Mouse (Mus musculus) limb, embryonic 12.5 days (tissue): ENCODE data around the gene Grik3. TPM values are rescaled to one million over a fixed set of nuclear protein-coding genes. Genes with fewer than 3 reads are reported as not detected.

ENCODE experiments used
- ATAC-seq: fragments of 200-750 bp; cut with Nextera tagmentation; 2 replicates; pipeline ENCODE4 v1.8.0; 2017; ENCODE audit warnings: low read depth, moderate TSS enrichment; ENCODE audit not compliant: insufficient number of reproducible peaks, insufficient read depth, low FRiP score, low TSS enrichment
- H3K27ac ChIP-seq: fragments of 300-500 bp; sonication (generic); 2 replicates; pipeline ENCODE4 v1.5.1; 2016; ENCODE audit warnings: mild to moderate bottlenecking, moderate library complexity
- H3K27me3 ChIP-seq: fragments of 300-500 bp; sonication (generic); 2 replicates; pipeline ENCODE4 v1.6.1; 2016; ENCODE audit warnings: mild to moderate bottlenecking, moderate library complexity
- H3K36me3 ChIP-seq: fragments of 300-500 bp; sonication (generic); 2 replicates; pipeline ENCODE4 v1.6.1; 2016; ENCODE audit warnings: mild to moderate bottlenecking, moderate library complexity
- H3K4me1 ChIP-seq: fragments of 300-500 bp; sonication (generic); replicated peaks from 2 replicates; pipeline ENCODE4 v1.6.1; 2016
- H3K4me2 ChIP-seq: fragments of 300-500 bp; sonication (generic); 2 replicates; pipeline ENCODE4 v1.6.1; 2016; ENCODE audit warnings: mild to moderate bottlenecking, moderate library complexity
- H3K4me3 ChIP-seq: fragments of 300-500 bp; sonication (generic); replicated peaks from 2 replicates; pipeline ENCODE4 v1.5.1; 2016; ENCODE audit warnings: mild to moderate bottlenecking
- H3K9ac ChIP-seq: fragments of 300-500 bp; sonication (generic); replicated peaks from 2 replicates; pipeline ENCODE4 v1.6.1; 2016; ENCODE audit warnings: mild to moderate bottlenecking, moderate library complexity
- H3K9me3 ChIP-seq: fragments of 300-500 bp; sonication (generic); 2 replicates; pipeline ENCODE4 v1.6.1; 2016; ENCODE audit warnings: mild to moderate bottlenecking, moderate library complexity
- WGBS: fragments of 180-500 bp; shearing (Covaris S2); methylation state at CpG from one replicate; pipeline ENCODE4 v1.1.7; 2016; 5-methylcytosine and 5-hydroxymethylcytosine counted together
- polyA plus RNA-seq: library from polyadenylated mRNA; unstranded; fragments of >200 nt; fragmentation: Nextera tagmentation; extraction: Ambion mirVana; gene quantifications from 2 replicates; pipeline ENCODE4 v1.2.1, GENCODE M21; 2016

Grik3 gene
- polyA plus RNA-seq, 1 experiment from 2014 or later: not detected

GRCm38 (mm10) chr4:125548190-125548589 is 57.7 kb downstream of the Grik3 start:
- no peaks in the 10 kb centered on the region for H3K9me3 ChIP-seq
- H3K4me1 ChIP-seq: no peaks in the 10 kb centered on the region
- no peak overlapping the region for H3K4me3 ChIP-seq
- H3K9ac ChIP-seq: no peak overlapping the region
- H3K4me2 ChIP-seq: no peak overlapping the region
- no peaks in the 10 kb centered on the region for H3K36me3 ChIP-seq
- WGBS: 48% methylated on average over 5 of the region's 5 CpGs
- H3K27ac ChIP-seq: no peak overlapping the region
- ATAC-seq: no peak
- peaks cover 90% of the 10 kb centered on the region for H3K27me3 ChIP-seq

GRCm38 (mm10) chr4:125553754-125554153 is 63.3 kb downstream of the Grik3 start:
- Histone ChIP-seq H3K4me1 (peaks cover 6% of the 10 kb centered on the region), H3K4me2 (no peak overlapping the region), H3K27me3 (peaks cover 89% of the 10 kb centered on the region), H3K27ac (no peak overlapping the region), H3K4me3 (no peak overlapping the region), H3K9me3 (no peaks in the 10 kb centered on the region), H3K36me3 (no peaks in the 10 kb centered on the region), H3K9ac (no peak overlapping the region)
- 87% methylated on average over 9 of the region's 9 CpGs for WGBS
- ATAC-seq: no peak

GRCm38 (mm10) chr4:125556405-125557308 is 66.2 kb downstream of the Grik3 start:
- no peaks in the 10 kb centered on the region for H3K36me3 ChIP-seq
- no peak overlapping the region for H3K9ac ChIP-seq
- no peaks in the 10 kb centered on the region for H3K9me3 ChIP-seq
- ATAC-seq: no peak
- peaks cover 90% of the 10 kb centered on the region for H3K27me3 ChIP-seq
- H3K4me2 ChIP-seq: no peak overlapping the region
- no peak overlapping the region for H3K4me3 ChIP-seq
- 32% methylated on average over 14 of the region's 14 CpGs for WGBS
- H3K27ac ChIP-seq: no peak overlapping the region
- peaks cover 6% of the 10 kb centered on the region for H3K4me1 ChIP-seq

- H3K36me3 ChIP-seq: no peaks in the 10 kb centered on the region
- H3K4me3 ChIP-seq: no peak overlapping the region
- peaks cover 96% of the 10 kb centered on the region for H3K27me3 ChIP-seq
- no peak for ATAC-seq
- no peak overlapping the region for H3K9ac ChIP-seq
- peaks cover 17% of the 10 kb centered on the region for H3K4me1 ChIP-seq
- no peaks in the 10 kb centered on the region for H3K9me3 ChIP-seq
- no peak overlapping the region for H3K27ac ChIP-seq
- 47% methylated on average over 5 of the region's 5 CpGs for WGBS
- no peak overlapping the region for H3K4me2 ChIP-seq
Observed at GRCm38 (mm10) chr4:125559564-125559963, 69.1 kb downstream of the Grik3 start.

GRCm38 (mm10) chr4:125560806-125561205 is 70.3 kb downstream of the Grik3 start:
- 21% methylated on average over 2 of the region's 2 CpGs for WGBS
- peaks cover 94% of the 10 kb centered on the region for H3K27me3 ChIP-seq
- H3K9me3 ChIP-seq: no peaks in the 10 kb centered on the region
- no peak for ATAC-seq
- H3K36me3 ChIP-seq: no peaks in the 10 kb centered on the region
- H3K27ac ChIP-seq: no peak overlapping the region
- peaks cover 20% of the 10 kb centered on the region for H3K4me1 ChIP-seq
- no peak overlapping the region for H3K4me2 ChIP-seq
- H3K4me3 ChIP-seq: no peak overlapping the region
- no peak overlapping the region for H3K9ac ChIP-seq

GRCm38 (mm10) chr4:125563579-125563978 is 73.1 kb downstream of the Grik3 start:
- WGBS: 71% methylated on average over 10 of the region's 10 CpGs
- Histone ChIP-seq H3K36me3 (no peaks in the 10 kb centered on the region), H3K4me3 (no peak overlapping the region), H3K27ac (no peak overlapping the region), H3K9ac (no peak overlapping the region), H3K4me1 (peaks cover 14% of the 10 kb centered on the region), H3K9me3 (no peaks in the 10 kb centered on the region), H3K27me3 (peaks cover 95% of the 10 kb centered on the region), H3K4me2 (no peak overlapping the region)
- no peak for ATAC-seq

GRCm38 (mm10) chr4:125564008-125564710 is 73.7 kb downstream of the Grik3 start:
- no peak overlapping the region for H3K4me2 ChIP-seq
- H3K27ac ChIP-seq: no peak overlapping the region
- no peak overlapping the region; the same call in 1 of the 2 replicates for H3K9ac ChIP-seq
- 31% methylated on average over 17 of the region's 17 CpGs for WGBS
- H3K4me1 ChIP-seq: peaks cover 14% of the 10 kb centered on the region
- no peak overlapping the region for H3K4me3 ChIP-seq
- H3K9me3 ChIP-seq: no peaks in the 10 kb centered on the region
- peaks cover 93% of the 10 kb centered on the region for H3K27me3 ChIP-seq
- no peaks in the 10 kb centered on the region for H3K36me3 ChIP-seq
- ATAC-seq: 0 out of 2 replicates have a peak, but pooled peaks have one; percentile 28

- Histone ChIP-seq H3K9me3 (no peaks in the 10 kb centered on the region), H3K4me3 (no peak overlapping the region), H3K4me2 (no peak overlapping the region), H3K9ac (no peak overlapping the region), H3K36me3 (no peaks in the 10 kb centered on the region), H3K27me3 (peaks cover 93% of the 10 kb centered on the region), H3K4me1 (peaks cover 14% of the 10 kb centered on the region), H3K27ac (no peak overlapping the region)
- 52% methylated on average over 7 of the region's 8 CpGs for WGBS
- ATAC-seq: no peak
Observed at GRCm38 (mm10) chr4:125565711-125566439, 75.4 kb downstream of the Grik3 start.

- H3K27me3 ChIP-seq: peaks cover 92% of the 10 kb centered on the region
- WGBS: 87% methylated on average over 6 of the region's 6 CpGs
- no peak overlapping the region for H3K9ac ChIP-seq
- H3K4me1 ChIP-seq: peaks cover 33% of the 10 kb centered on the region
- no peaks in the 10 kb centered on the region for H3K9me3 ChIP-seq
- H3K4me2 ChIP-seq: no peak overlapping the region
- ATAC-seq: no peak
- H3K27ac ChIP-seq: no peak overlapping the region
- H3K36me3 ChIP-seq: no peaks in the 10 kb centered on the region
- H3K4me3 ChIP-seq: no peak overlapping the region
Observed at GRCm38 (mm10) chr4:125568210-125568609, 77.7 kb downstream of the Grik3 start.

GRCm38 (mm10) chr4:125571651-125572311 is 81.3 kb downstream of the Grik3 start:
- 19% methylated on average over 12 of the region's 12 CpGs for WGBS
- Histone ChIP-seq H3K9ac (no peak overlapping the region), H3K27me3 (peaks cover 94% of the 10 kb centered on the region), H3K4me2 (peak overlapping the region; percentile 15; the same call in 1 of the 2 replicates), H3K27ac (no peak overlapping the region), H3K4me3 (no peak overlapping the region), H3K9me3 (no peaks in the 10 kb centered on the region), H3K4me1 (peaks cover 19% of the 10 kb centered on the region), H3K36me3 (no peaks in the 10 kb centered on the region)
- no peak for ATAC-seq
